Mouse (Mus musculus): ENCODE measurements around the gene Ifnab. TPM values are rescaled to one million over a fixed set of nuclear protein-coding genes. Genes with fewer than 3 reads are reported as not detected.
A peak's percentile ranks its signal among the peaks of the same experiment; 100 is the strongest.

Gene Ifnab
- polyA plus RNA-seq (2016; fragmentation: Nextera tagmentation; extraction: Ambion mirVana), result not detected in 2 replicates

- Histone ChIP-seq H3K27ac (no peak within 1 kb of the TSS), H3K4me3 (no peak within 1 kb of the TSS), H3K36me3 (no peaks in the 10 kb centered on the region), H3K9me3 (no peaks in the 10 kb centered on the region), H3K27me3 (ENCODE audit: insufficient read depth, poor library complexity, severe bottlenecking) (no peaks in the 10 kb centered on the region), H3K4me1 (no peaks in the 10 kb centered on the region)
- 64% methylated on average over 2 of the region's 2 CpGs for whole genome bisulfite sequencing
- DNase-seq (ENCODE audit: low spot score), result no peak
Measured at GRCm38 (mm10) chr4:88691259-88691658, at the start of gene Ifnab. Ifnab (minus strand) TSS chr4:88691359.

- WGBS, result 83% methylated on average over 6 of the region's 6 CpGs
Measured at GRCm38 (mm10) chr4:88739036-88739435, 47.9 kb upstream of the Ifnab start.

GRCm38 (mm10) chr4:88738480-88738879, 47.3 kb upstream of the Ifnab start:
- no peaks in the 10 kb centered on the region for H3K4me1 ChIP-seq
- no peaks in the 10 kb centered on the region for H3K27me3 ChIP-seq (ENCODE audit: insufficient read depth, poor library complexity, severe bottlenecking)
- no peak overlapping the region for H3K4me3 ChIP-seq
- WGBS, result 5% methylated on average over 2 of the region's 2 CpGs
- H3K36me3 ChIP-seq, result no peaks in the 10 kb centered on the region
- DNase-seq (ENCODE audit: low spot score), result peak; percentile 82
- H3K9me3 ChIP-seq, result no peaks in the 10 kb centered on the region
- no peak overlapping the region for H3K27ac ChIP-seq

More at GRCm38 (mm10) chr4:88739036-88739435, 47.9 kb upstream of the Ifnab start:
- H3K36me3 ChIP-seq, result no peaks in the 10 kb centered on the region
- H3K9me3 ChIP-seq, result no peaks in the 10 kb centered on the region
- DNase-seq (ENCODE audit: low spot score), result no peak
- H3K27me3 ChIP-seq (ENCODE audit: insufficient read depth, poor library complexity, severe bottlenecking), result no peaks in the 10 kb centered on the region
- H3K27ac ChIP-seq, result no peak overlapping the region
- no peak overlapping the region for H3K4me3 ChIP-seq
- no peaks in the 10 kb centered on the region for H3K4me1 ChIP-seq

- Histone ChIP-seq H3K4me3 (no peak overlapping the region), H3K27me3 (ENCODE audit: insufficient read depth, poor library complexity, severe bottlenecking) (no peaks in the 10 kb centered on the region), H3K27ac (no peak overlapping the region), H3K36me3 (no peaks in the 10 kb centered on the region), H3K4me1 (no peaks in the 10 kb centered on the region), H3K9me3 (no peaks in the 10 kb centered on the region)
- DNase-seq (ENCODE audit: low spot score), result no peak
- WGBS, result 4% methylated on average over 1 of the region's 1 CpGs
Measured at GRCm38 (mm10) chr4:88727324-88727723, 36.2 kb upstream of the Ifnab start.

- H3K27me3 ChIP-seq (ENCODE audit: insufficient read depth, poor library complexity, severe bottlenecking), result no peaks in the 10 kb centered on the region
- H3K9me3 ChIP-seq, result no peaks in the 10 kb centered on the region
- WGBS, result 70% methylated on average over 6 of the region's 6 CpGs
- no peak overlapping the region for H3K27ac ChIP-seq
- DNase-seq (ENCODE audit: low spot score), result no peak
- no peaks in the 10 kb centered on the region for H3K36me3 ChIP-seq
- H3K4me1 ChIP-seq, result no peaks in the 10 kb centered on the region
- no peak overlapping the region for H3K4me3 ChIP-seq
Measured at GRCm38 (mm10) chr4:88726727-88727126, 35.6 kb upstream of the Ifnab start.

- peaks cover 14% of the 10 kb centered on the region for H3K4me1 ChIP-seq
- H3K4me3 ChIP-seq, result no peak overlapping the region
- no peak overlapping the region for H3K27ac ChIP-seq
- 63% methylated on average over 8 of the region's 8 CpGs for WGBS
- H3K36me3 ChIP-seq, result peaks cover 13% of the 10 kb centered on the region
- H3K9me3 ChIP-seq, result no peaks in the 10 kb centered on the region
- no peak for DNase-seq (ENCODE audit: low spot score)
- H3K27me3 ChIP-seq (ENCODE audit: insufficient read depth, poor library complexity, severe bottlenecking), result no peaks in the 10 kb centered on the region
Measured at GRCm38 (mm10) chr4:88723497-88724090, 32.4 kb upstream of the Ifnab start.

GRCm38 (mm10) chr4:88721791-88722721, 30.9 kb upstream of the Ifnab start, which contains the start of the genes Gm26566 and Klhl9:
Gm26566 (plus strand) TSS chr4:88721805.
Klhl9 (minus strand) TSS chr4:88722465.
- Histone ChIP-seq H3K4me3 (peak within 1 kb of the TSS; percentile 98), H3K27me3 (ENCODE audit: insufficient read depth, poor library complexity, severe bottlenecking) (no peaks in the 10 kb centered on the region), H3K27ac (peak within 1 kb of the TSS; percentile 100), H3K9me3 (no peaks in the 10 kb centered on the region), H3K4me1 (peaks cover 14% of the 10 kb centered on the region), H3K36me3 (peaks cover 22% of the 10 kb centered on the region)
- DNase-seq (ENCODE audit: low spot score), result peak; percentile 98
- WGBS, result under 1% methylated on average over 82 of the region's 82 CpGs

- 43% methylated on average over 1 of the region's 1 CpGs for WGBS
- H3K27ac ChIP-seq, result no peak overlapping the region
- no peak for DNase-seq (ENCODE audit: low spot score)
- H3K4me1 ChIP-seq, result peaks cover 14% of the 10 kb centered on the region
- peak overlapping the region; percentile 98 for H3K4me3 ChIP-seq
- no peaks in the 10 kb centered on the region for H3K27me3 ChIP-seq (ENCODE audit: insufficient read depth, poor library complexity, severe bottlenecking)
- peaks cover 47% of the 10 kb centered on the region for H3K36me3 ChIP-seq
- H3K9me3 ChIP-seq, result no peaks in the 10 kb centered on the region
Measured at GRCm38 (mm10) chr4:88718715-88719114, 27.6 kb upstream of the Ifnab start.

GRCm38 (mm10) chr4:88715059-88715458, 23.9 kb upstream of the Ifnab start:
- no peak for DNase-seq (ENCODE audit: low spot score)
- Histone ChIP-seq H3K9me3 (no peaks in the 10 kb centered on the region), H3K4me3 (no peak overlapping the region), H3K27me3 (ENCODE audit: insufficient read depth, poor library complexity, severe bottlenecking) (no peaks in the 10 kb centered on the region), H3K4me1 (peaks cover 2% of the 10 kb centered on the region), H3K36me3 (peaks cover 43% of the 10 kb centered on the region), H3K27ac (no peak overlapping the region)

GRCm38 (mm10) chr4:88714281-88714680, 23.1 kb upstream of the Ifnab start:
- Histone ChIP-seq H3K4me3 (no peak overlapping the region), H3K27me3 (ENCODE audit: insufficient read depth, poor library complexity, severe bottlenecking) (no peaks in the 10 kb centered on the region), H3K9me3 (no peaks in the 10 kb centered on the region), H3K27ac (no peak overlapping the region), H3K4me1 (no peaks in the 10 kb centered on the region), H3K36me3 (peaks cover 41% of the 10 kb centered on the region)
- DNase-seq (ENCODE audit: low spot score), result no peak
- 94% methylated on average over 1 of the region's 1 CpGs for WGBS

GRCm38 (mm10) chr4:88707128-88707826, 16.1 kb upstream of the Ifnab start:
- no peaks in the 10 kb centered on the region for H3K27me3 ChIP-seq (ENCODE audit: insufficient read depth, poor library complexity, severe bottlenecking)
- H3K27ac ChIP-seq, result no peak overlapping the region
- H3K36me3 ChIP-seq, result no peaks in the 10 kb centered on the region
- H3K4me1 ChIP-seq, result no peaks in the 10 kb centered on the region
- no peak overlapping the region for H3K4me3 ChIP-seq
- 87% methylated on average over 1 of the region's 1 CpGs for WGBS
- no peak for DNase-seq (ENCODE audit: low spot score)
- H3K9me3 ChIP-seq, result no peaks in the 10 kb centered on the region

- H3K27me3 ChIP-seq (ENCODE audit: insufficient read depth, poor library complexity, severe bottlenecking), result no peaks in the 10 kb centered on the region
- no peak overlapping the region for H3K27ac ChIP-seq
- H3K9me3 ChIP-seq, result no peaks in the 10 kb centered on the region
- WGBS, result 25% methylated on average over 3 of the region's 3 CpGs
- H3K4me3 ChIP-seq, result no peak overlapping the region
- H3K36me3 ChIP-seq, result no peaks in the 10 kb centered on the region
- no peak for DNase-seq (ENCODE audit: low spot score)
- no peaks in the 10 kb centered on the region for H3K4me1 ChIP-seq
Measured at GRCm38 (mm10) chr4:88705924-88706323, 14.8 kb upstream of the Ifnab start.

GRCm38 (mm10) chr4:88699301-88699700, 8.1 kb upstream of the Ifnab start:
- no peak overlapping the region for H3K27ac ChIP-seq
- no peaks in the 10 kb centered on the region for H3K27me3 ChIP-seq (ENCODE audit: insufficient read depth, poor library complexity, severe bottlenecking)
- no peaks in the 10 kb centered on the region for H3K9me3 ChIP-seq
- H3K4me3 ChIP-seq, result no peak overlapping the region
- H3K36me3 ChIP-seq, result no peaks in the 10 kb centered on the region
- 65% methylated on average over 1 of the region's 1 CpGs for WGBS
- no peak for DNase-seq (ENCODE audit: low spot score)
- H3K4me1 ChIP-seq, result no peaks in the 10 kb centered on the region

All from heart, embryonic 10.5 days (tissue).